Mouse (Mus musculus) lung, adult 2 months (tissue): ENCODE measurements around the gene Gm28051.

Experiments used
- CTCF ChIP-seq: fragments of 200-500 bp; IDR thresholded peaks from 2 replicates; pipeline ENCODE4 v1.5.1; 2011; ENCODE audit warnings: mild to moderate bottlenecking, low read length, control low read depth; ENCODE audit not compliant: insufficient read depth
- POLR2A ChIP-seq: fragments of 200-500 bp; IDR thresholded peaks from 2 replicates; pipeline ENCODE4 v1.6.1; 2011; ENCODE audit warnings: low read depth, mild to moderate bottlenecking, control low read depth, low read length, borderline replicate concordance; ENCODE audit errors: extremely low read depth

DNA sequence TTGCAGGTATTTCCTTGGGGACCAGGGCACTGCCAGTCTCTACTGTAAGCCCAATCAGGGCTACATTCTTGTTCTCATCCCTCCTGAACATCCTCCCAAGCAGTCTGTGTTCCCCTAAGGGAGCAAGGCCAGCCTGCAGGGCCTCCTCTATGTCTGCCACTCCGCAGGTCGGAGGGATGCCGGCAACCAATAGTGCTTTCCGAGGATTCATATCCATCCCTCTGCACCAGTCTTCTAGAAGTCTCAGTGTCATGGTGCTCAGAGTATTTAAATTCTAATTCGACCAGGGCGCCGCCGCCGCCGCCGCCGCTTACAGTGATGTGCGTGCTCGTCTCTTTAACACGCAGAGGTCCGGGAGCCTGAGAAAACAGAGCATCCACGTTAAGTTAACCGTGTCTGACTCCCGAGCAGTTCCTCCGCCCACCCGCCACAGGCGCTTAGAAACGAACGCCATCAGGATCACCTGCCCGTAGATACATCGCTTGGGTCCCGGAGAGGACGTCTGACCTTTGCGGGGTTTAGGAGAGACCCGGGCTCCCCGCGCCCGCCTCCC, 14.5 kb downstream of the Gm28051 start:
- TF ChIP-seq CTCF (no peak), POLR2A (no peak)
